Mouse (Mus musculus) olfactory bulb, adult 2 months (tissue): ENCODE results near the gene Cops9.

Experiments
- CTCF ChIP-seq: fragments of 200-500 bp; IDR thresholded peaks from 2 replicates; pipeline ENCODE4 v1.5.1; 2012; ENCODE audit warnings: low read depth, mild to moderate bottlenecking, low read length, moderate library complexity; ENCODE audit not compliant: insufficient read depth
- POLR2A ChIP-seq: fragments of 200-500 bp; IDR thresholded peaks from 2 replicates; pipeline ENCODE4 v1.6.1; 2012; ENCODE audit warnings: mild to moderate bottlenecking, low read depth, low read length, moderate library complexity; ENCODE audit not compliant: insufficient read depth

DNA sequence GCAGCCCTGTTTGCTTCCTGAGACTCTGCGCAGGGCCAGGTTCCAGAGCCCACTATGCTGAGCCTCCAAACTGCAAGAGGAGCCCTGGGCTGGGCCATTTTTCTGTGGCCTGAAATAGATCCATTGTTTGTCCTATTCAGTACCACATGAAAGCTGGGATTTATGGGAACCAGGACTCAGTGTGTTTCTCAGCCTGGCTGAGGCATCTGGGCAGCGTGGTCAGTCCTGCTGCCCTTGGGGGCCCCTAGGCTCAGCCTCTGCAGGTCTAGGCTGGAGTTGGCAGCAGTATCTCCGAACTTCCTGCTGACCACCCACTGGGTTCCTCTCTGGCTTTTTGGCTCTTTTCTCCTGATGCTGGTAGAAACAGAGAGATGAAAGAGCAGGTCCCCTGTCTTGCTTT is 9.7 kb upstream of the Cops9 start:
- no peak for TF ChIP-seq CTCF
- TF ChIP-seq POLR2A = no peak
